Mouse (Mus musculus): ENCODE data around the gene Nfkbia. TPM values are rescaled to one million over a fixed set of nuclear protein-coding genes. Genes with fewer than 3 reads are reported as not detected.

The Nfkbia gene
- total RNA-seq, 2 experiments from 2014 or later, result 26.8 to 33.6 TPM

DNA sequence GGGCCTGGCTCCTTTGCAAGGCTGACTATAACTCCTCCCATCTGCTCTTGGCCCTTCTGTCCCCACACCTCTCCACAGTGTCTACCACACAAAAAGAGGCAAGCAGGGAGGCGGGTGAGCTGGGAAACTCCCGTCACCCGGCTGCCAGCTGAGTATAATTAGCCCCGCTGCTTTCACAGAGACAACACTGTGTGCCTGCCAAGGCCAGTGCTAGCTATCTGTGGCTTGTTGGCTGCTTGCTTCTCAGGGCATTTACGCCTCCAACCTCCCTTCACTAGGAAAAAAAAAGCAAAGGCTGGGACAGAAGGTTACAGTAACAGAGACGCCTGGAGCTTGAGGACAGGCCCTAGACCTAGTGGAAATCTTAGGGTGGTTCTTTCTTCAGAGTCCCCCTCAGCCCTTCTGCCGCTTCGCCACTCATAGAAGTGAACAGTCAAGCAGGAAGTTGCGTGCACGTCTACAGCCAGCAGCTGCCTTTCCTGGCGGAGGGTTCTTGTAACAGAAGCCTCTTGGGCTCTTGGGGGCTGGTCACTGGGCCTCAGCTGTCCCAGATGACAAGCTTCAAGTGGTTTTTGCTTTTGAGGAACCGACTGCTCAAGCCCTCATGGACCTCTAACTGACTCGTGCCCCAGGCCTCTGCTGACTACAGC lies 45.6 kb downstream of the Nfkbia start:
- peak; percentile 91 for DNase-seq
- intact Hi-C loops (cut with DNase I), result no loop called here

DNA sequence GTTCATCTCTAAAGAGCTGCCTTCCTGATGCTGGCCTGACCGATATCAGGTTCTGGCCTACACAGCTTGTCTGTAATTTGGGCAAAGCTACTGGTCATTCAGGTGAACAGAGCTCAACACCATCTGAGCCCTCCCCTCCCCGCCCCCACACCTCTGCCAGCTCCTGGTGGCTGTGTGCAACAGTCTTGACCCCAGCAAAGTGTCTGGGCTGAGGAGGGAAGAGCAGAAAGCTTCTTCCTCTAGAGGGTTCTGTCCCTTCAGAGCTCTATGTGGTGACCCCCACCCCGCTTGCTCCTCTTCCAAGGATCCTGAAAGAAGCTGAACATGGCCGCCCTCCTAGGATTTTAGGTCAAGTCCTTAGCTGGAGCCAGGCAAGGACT lies 46.1 kb downstream of the Nfkbia start:
- intact Hi-C loops (cut with DNase I), result no loop called here
- peak; percentile 62 for DNase-seq

DNA sequence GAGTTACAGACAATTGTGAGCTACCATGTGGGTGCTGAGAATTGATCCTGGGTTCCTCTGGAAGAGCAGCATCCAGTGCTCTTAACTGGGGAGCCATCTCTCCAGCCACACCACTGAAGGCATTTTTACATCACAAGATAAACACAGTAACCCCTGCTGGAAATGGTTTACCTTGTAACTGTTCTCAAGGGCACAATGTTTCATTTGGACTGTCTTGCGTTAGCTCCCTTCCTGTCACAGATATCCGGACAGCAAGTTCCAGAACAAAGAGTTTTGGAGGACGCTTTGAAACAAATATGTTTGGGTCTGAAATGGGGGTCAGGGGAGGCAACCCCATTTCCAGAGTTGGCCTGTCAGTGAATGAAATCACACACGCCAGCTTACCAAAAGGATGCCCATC lies 46.9 kb downstream of the Nfkbia start:
- intact Hi-C loops (cut with DNase I), result no loop called here

DNA sequence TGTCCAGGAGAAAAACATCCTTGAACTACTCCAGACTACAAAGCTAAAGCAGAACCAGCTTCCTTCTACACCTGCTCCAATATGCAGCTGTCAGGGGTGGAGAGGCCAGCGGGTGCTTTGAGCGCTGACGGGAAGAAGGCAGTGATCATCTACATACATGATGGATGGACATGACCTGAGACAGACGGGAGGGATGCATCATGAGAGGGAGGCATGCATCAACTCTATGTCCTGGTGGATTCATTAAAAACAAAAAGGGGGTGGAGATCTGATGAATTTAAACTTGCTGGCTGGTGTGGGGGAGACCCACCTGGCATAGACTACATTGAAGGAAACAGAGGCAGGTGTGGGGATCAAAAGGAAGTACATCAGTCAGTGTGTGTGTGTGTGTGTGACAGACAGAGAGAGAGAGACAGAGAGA lies 48.4 kb downstream of the Nfkbia start:
- no peak for DNase-seq
- intact Hi-C loops (cut with DNase I), result no loop called here

More for the DNA sequence above, 46.9 kb downstream of the Nfkbia start:
- no peak for DNase-seq

DNA sequence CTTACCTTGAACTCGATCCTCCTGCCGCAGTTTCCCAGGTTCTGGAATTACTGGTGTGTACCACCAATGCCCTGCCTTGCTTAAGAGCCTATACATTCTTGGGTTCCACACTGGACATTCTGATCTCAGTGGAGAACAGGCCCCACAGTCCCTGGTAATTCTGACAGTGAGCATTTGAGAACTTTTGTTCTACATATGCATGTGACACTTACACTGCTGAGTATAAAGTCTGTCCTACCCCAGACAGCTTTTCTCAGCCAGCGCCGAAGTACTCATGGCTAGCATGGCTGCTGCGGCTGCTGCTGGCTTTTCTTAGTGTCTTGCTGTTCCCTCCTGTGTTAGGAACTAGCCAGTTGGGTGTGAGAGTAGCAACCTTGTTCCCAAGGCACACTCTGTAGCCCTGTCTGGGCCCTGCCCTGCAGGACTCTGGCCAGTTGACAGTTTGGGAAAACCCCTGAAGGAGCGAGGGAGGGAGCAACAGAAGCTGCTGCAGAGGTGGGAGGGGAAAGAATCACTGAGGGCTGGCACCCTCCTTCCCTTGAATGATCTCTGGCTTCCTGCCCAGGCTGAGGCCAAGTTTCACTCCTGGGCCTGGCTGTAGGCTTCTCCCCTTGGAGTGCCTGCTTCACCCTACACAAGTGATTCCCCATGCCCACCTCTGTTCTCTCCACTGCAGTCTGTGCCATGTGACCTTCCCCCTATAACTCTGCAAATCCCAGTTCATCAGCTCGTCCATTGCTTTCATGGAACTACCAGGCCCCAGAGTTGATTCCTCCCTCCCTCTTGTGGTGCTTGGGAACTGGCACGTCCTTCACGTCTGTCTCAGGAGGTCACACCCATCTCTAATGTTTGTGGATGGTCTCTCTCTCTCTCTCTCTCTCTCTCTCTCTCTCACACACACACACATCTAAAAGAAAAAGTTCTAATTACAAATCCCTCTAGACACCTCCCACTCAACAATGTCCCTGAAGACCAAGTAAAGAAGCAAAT lies 49.3 kb downstream of the Nfkbia start:
- intact Hi-C loops (cut with DNase I), result no loop called here
- peak; percentile 87 for DNase-seq

DNA sequence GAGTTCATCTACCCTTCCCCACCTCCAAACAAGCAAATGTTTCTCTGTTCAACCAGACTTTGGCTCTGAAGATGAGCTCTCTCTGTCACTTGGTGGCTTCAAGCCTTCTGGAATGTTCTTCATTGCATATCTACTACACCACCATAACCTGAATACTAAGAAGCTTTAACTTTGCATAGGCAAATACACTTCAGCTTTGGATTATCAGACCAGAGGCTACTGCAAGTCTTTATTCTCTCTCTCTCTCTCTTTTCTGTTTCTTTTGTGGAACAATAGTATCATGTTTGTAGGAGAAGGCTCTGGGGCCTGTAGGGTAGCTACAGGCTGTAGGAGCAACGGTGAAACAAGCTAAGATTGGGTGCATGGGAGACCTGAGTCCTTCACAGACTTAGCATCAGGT lies 50.2 kb downstream of the Nfkbia start:
- intact Hi-C loops (cut with DNase I), result no loop called here

DNA sequence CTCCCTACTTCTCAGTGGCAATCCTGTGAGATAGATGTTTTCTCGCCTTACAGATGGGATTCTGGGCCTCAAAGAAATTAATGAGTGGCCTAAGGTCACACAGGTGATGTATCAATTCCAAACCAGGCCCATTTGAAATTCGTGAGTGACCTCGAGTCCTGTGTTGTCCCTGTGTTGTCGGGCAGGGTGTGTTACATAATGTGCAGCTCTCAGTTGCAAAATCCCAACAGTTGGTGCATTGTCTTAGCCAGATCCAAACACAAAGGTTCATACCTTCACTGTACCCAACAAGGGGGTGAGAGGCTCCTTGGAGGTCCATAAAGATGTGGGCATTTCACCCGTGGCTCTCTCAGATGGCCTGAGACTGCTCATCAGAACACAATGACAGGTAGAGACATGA lies 52.0 kb downstream of the Nfkbia start:
- intact Hi-C loops (cut with DNase I), result no loop called here
- DNase-seq, result no peak

More for the DNA sequence above, 50.2 kb downstream of the Nfkbia start:
- DNase-seq, result no peak

Other genes with a start within 250 kb of the Nfkbia start
- gene 1110008L16Rik, start 193.1 kb downstream of the Nfkbia start, total RNA-seq (2021), result 10 to 100 TPM in 1 of 2 experiments, 1 to 10 TPM in 1; 9.5 to 12.7 TPM
- 10 to 100 TPM; 15.5 to 20.5 TPM for gene Ppp2r3c, start 189.6 kb downstream of the Nfkbia start, total RNA-seq (2021)
- 100 to 1,000 TPM; 173 to 183 TPM for gene Psma6, start 108.4 kb downstream of the Nfkbia start, total RNA-seq (2021)
- not detected for gene Aldoart2, start 72.6 kb upstream of the Nfkbia start, total RNA-seq (2021)
- gene Insm2, start 106.8 kb upstream of the Nfkbia start, total RNA-seq (2021), result under 1 TPM; 0.50 to 0.60 TPM

All from left cerebral cortex, postnatal 4 days (tissue).